Mouse (Mus musculus) midbrain, embryonic 16.5 days (tissue): ENCODE data around the gene Myh9. TPM values are rescaled to one million over a fixed set of nuclear protein-coding genes. Genes with fewer than 3 reads are reported as not detected.

Experiments
- ATAC-seq: fragments of 200-750 bp; cut with Nextera tagmentation; 2 replicates; pipeline ENCODE4 v1.8.0; 2017; ENCODE audit warnings: moderate TSS enrichment
- H3K27ac ChIP-seq: fragments of 300-500 bp; sonication (generic); 2 replicates; pipeline ENCODE4 v1.5.1; 2014; ENCODE audit warnings: mild to moderate bottlenecking, low read length, mixed read lengths
- H3K27me3 ChIP-seq: fragments of 300-500 bp; sonication (generic); 2 replicates; pipeline ENCODE4 v1.6.1; 2014; ENCODE audit warnings: low read depth, low read length, mixed read lengths; ENCODE audit not compliant: control insufficient read depth, insufficient read depth
- H3K36me3 ChIP-seq: fragments of 300-500 bp; sonication (generic); 2 replicates; pipeline ENCODE4 v1.6.1; 2014; ENCODE audit warnings: mild to moderate bottlenecking, low read length, moderate library complexity, mixed read lengths; ENCODE audit not compliant: control insufficient read depth, insufficient read depth
- H3K4me1 ChIP-seq: fragments of 300-500 bp; sonication (generic); 2 replicates; pipeline ENCODE4 v1.6.1; 2014; ENCODE audit warnings: mild to moderate bottlenecking, low read length, mixed read lengths; ENCODE audit not compliant: control insufficient read depth, insufficient read depth
- H3K4me2 ChIP-seq: fragments of 300-500 bp; sonication (generic); 2 replicates; pipeline ENCODE4 v1.6.1; 2014; ENCODE audit warnings: mild to moderate bottlenecking, low read length, mixed read lengths
- H3K4me3 ChIP-seq: fragments of 300-500 bp; sonication (generic); 2 replicates; pipeline ENCODE4 v1.5.1; 2014; ENCODE audit warnings: low read depth, mild to moderate bottlenecking, low read length, moderate library complexity, mixed read lengths
- H3K9ac ChIP-seq: fragments of 300-500 bp; sonication (generic); 2 replicates; pipeline ENCODE4 v1.6.1; 2014; ENCODE audit warnings: low read depth, low read length, mixed read lengths
- H3K9me3 ChIP-seq: fragments of 300-500 bp; sonication (generic); replicated peaks from 2 replicates; pipeline ENCODE4 v1.6.1; 2014; ENCODE audit warnings: mild to moderate bottlenecking, low read length, mixed read lengths; ENCODE audit not compliant: control insufficient read depth, poor library complexity, severe bottlenecking
- WGBS: fragments of 180-500 bp; shearing (Covaris S2); extraction: QIAGEN DNeasy Blood & Tissue Kit; methylation state at CpG from one replicate; pipeline ENCODE4 v1.1.7; 2014; 5-methylcytosine and 5-hydroxymethylcytosine counted together
- polyA plus RNA-seq: library from polyadenylated mRNA; unstranded; fragments of >200 nt; fragmentation: Nextera tagmentation; extraction: Ambion mirVana; gene quantifications from 2 replicates; pipeline ENCODE4 v1.2.1, GENCODE M21; 2015

Myh9 gene
- polyA plus RNA-seq, 1 experiment from 2014 or later: 9.5 TPM

- Histone ChIP-seq H3K36me3 (no peaks in the 10 kb centered on the region), H3K9ac (no peak overlapping the region), H3K4me1 (peaks cover 7% of the 10 kb centered on the region; the same call in 1 of the 2 replicates), H3K4me3 (no peak overlapping the region), H3K27ac (no peak overlapping the region), H3K4me2 (no peak overlapping the region), H3K9me3 (no peaks in the 10 kb centered on the region), H3K27me3 (no peaks in the 10 kb centered on the region)
- ATAC-seq: no peak
- whole genome bisulfite sequencing: 18% methylated on average over 6 of the region's 6 CpGs
Measured at GRCm38 (mm10) chr15:77827794-77828193, 14.2 kb downstream of the Myh9 start.

GRCm38 (mm10) chr15:77827379-77827778 lies 14.6 kb downstream of the Myh9 start:
- H3K9ac ChIP-seq: no peak overlapping the region
- no peak overlapping the region for H3K27ac ChIP-seq

GRCm38 (mm10) chr15:77825382-77825781 lies 16.6 kb downstream of the Myh9 start:
- Histone ChIP-seq H3K4me1 (peaks cover 12% of the 10 kb centered on the region), H3K9ac (no peak overlapping the region), H3K9me3 (no peaks in the 10 kb centered on the region), H3K36me3 (no peaks in the 10 kb centered on the region), H3K4me2 (no peak overlapping the region), H3K27ac (no peak overlapping the region), H3K4me3 (no peak overlapping the region), H3K27me3 (no peaks in the 10 kb centered on the region)
- ATAC-seq: no peak
- whole genome bisulfite sequencing: 94% methylated on average over 1 of the region's 1 CpGs

More at GRCm38 (mm10) chr15:77827379-77827778, 14.6 kb downstream of the Myh9 start:
- H3K9me3 ChIP-seq: no peaks in the 10 kb centered on the region
- no peak for ATAC-seq
- WGBS: 13% methylated on average over 7 of the region's 7 CpGs
- no peak overlapping the region for H3K4me3 ChIP-seq
- H3K36me3 ChIP-seq: no peaks in the 10 kb centered on the region
- H3K4me2 ChIP-seq: no peak overlapping the region
- peaks cover 7% of the 10 kb centered on the region; the same call in 1 of the 2 replicates for H3K4me1 ChIP-seq
- no peaks in the 10 kb centered on the region for H3K27me3 ChIP-seq

- WGBS: 90% methylated on average over 1 of the region's 1 CpGs
Measured at GRCm38 (mm10) chr15:77824321-77824720, 17.7 kb downstream of the Myh9 start.

GRCm38 (mm10) chr15:77823634-77824033 lies 18.3 kb downstream of the Myh9 start:
- 78% methylated on average over 3 of the region's 3 CpGs for WGBS
- Histone ChIP-seq H3K27me3 (no peaks in the 10 kb centered on the region), H3K4me2 (no peak overlapping the region), H3K36me3 (no peaks in the 10 kb centered on the region), H3K27ac (no peak overlapping the region), H3K9ac (no peak overlapping the region), H3K4me3 (no peak overlapping the region), H3K9me3 (no peaks in the 10 kb centered on the region), H3K4me1 (peaks cover 17% of the 10 kb centered on the region)
- no peak for ATAC-seq

More at GRCm38 (mm10) chr15:77824321-77824720, 17.7 kb downstream of the Myh9 start:
- no peak overlapping the region for H3K9ac ChIP-seq
- no peak overlapping the region for H3K4me3 ChIP-seq
- H3K4me2 ChIP-seq: no peak overlapping the region
- peaks cover 17% of the 10 kb centered on the region for H3K4me1 ChIP-seq
- H3K36me3 ChIP-seq: no peaks in the 10 kb centered on the region
- no peak for ATAC-seq
- H3K27ac ChIP-seq: no peak overlapping the region
- no peaks in the 10 kb centered on the region for H3K9me3 ChIP-seq
- no peaks in the 10 kb centered on the region for H3K27me3 ChIP-seq

GRCm38 (mm10) chr15:77823196-77823595 lies 18.8 kb downstream of the Myh9 start:
- Histone ChIP-seq H3K4me2 (no peak overlapping the region), H3K4me1 (peaks cover 17% of the 10 kb centered on the region), H3K27ac (no peak overlapping the region), H3K9ac (no peak overlapping the region), H3K27me3 (no peaks in the 10 kb centered on the region), H3K4me3 (no peak overlapping the region), H3K36me3 (no peaks in the 10 kb centered on the region), H3K9me3 (no peaks in the 10 kb centered on the region)
- ATAC-seq: no peak
- WGBS: 80% methylated on average over 6 of the region's 6 CpGs

- no peak for ATAC-seq
- WGBS: 77% methylated on average over 2 of the region's 2 CpGs
- Histone ChIP-seq H3K9ac (no peak overlapping the region), H3K4me3 (no peak overlapping the region), H3K4me1 (peaks cover 20% of the 10 kb centered on the region), H3K4me2 (no peak overlapping the region), H3K9me3 (no peaks in the 10 kb centered on the region), H3K36me3 (no peaks in the 10 kb centered on the region), H3K27me3 (no peaks in the 10 kb centered on the region), H3K27ac (no peak overlapping the region)
Measured at GRCm38 (mm10) chr15:77822671-77823070, 19.3 kb downstream of the Myh9 start.

- Histone ChIP-seq H3K4me2 (no peak overlapping the region), H3K27ac (no peak overlapping the region), H3K36me3 (no peaks in the 10 kb centered on the region), H3K27me3 (no peaks in the 10 kb centered on the region), H3K4me3 (no peak overlapping the region), H3K4me1 (peaks cover 19% of the 10 kb centered on the region), H3K9me3 (no peaks in the 10 kb centered on the region), H3K9ac (no peak overlapping the region)
- no peak for ATAC-seq
- WGBS: 63% methylated on average over 5 of the region's 5 CpGs
Measured at GRCm38 (mm10) chr15:77822057-77822466, 19.9 kb downstream of the Myh9 start.

GRCm38 (mm10) chr15:77821424-77821823 lies 20.6 kb downstream of the Myh9 start:
- H3K4me1 ChIP-seq: peaks cover 22% of the 10 kb centered on the region
- no peak for ATAC-seq
- no peak overlapping the region for H3K4me3 ChIP-seq
- no peaks in the 10 kb centered on the region for H3K27me3 ChIP-seq
- no peaks in the 10 kb centered on the region for H3K36me3 ChIP-seq
- no peak overlapping the region for H3K4me2 ChIP-seq
- H3K9ac ChIP-seq: no peak overlapping the region
- H3K27ac ChIP-seq: no peak overlapping the region
- 67% methylated on average over 7 of the region's 7 CpGs for WGBS
- H3K9me3 ChIP-seq: no peaks in the 10 kb centered on the region
